Mouse (Mus musculus): Measurements from ENCODE around the gene Klk7. TPM values are rescaled to one million over a fixed set of nuclear protein-coding genes. Genes with fewer than 3 reads are reported as not detected.
A peak's percentile ranks its signal among the peaks of the same experiment; 100 is the strongest.

Gene Klk7
- polyA plus RNA-seq, 1 experiment from 2014 or later, result not detected

GRCm38 (mm10) chr7:43775311-43776057 is 35.6 kb upstream of the Klk7 start:
- no peak overlapping the region for H3K4me3 ChIP-seq (replicated peaks; ENCODE audit: low read length)
- no peaks in the 10 kb centered on the region for H3K36me3 ChIP-seq (ENCODE audit: control insufficient read depth, insufficient read depth)
- no peak for ATAC-seq
- no peak overlapping the region for H3K9ac ChIP-seq (replicated peaks; ENCODE audit: low read depth, low read length)
- H3K27me3 ChIP-seq (replicated peaks; ENCODE audit: control insufficient read depth, insufficient read depth, low read length), result no peaks in the 10 kb centered on the region
- H3K4me2 ChIP-seq (ENCODE audit: low read length), result no peak overlapping the region
- H3K4me1 ChIP-seq (replicated peaks; ENCODE audit: control insufficient read depth, insufficient read depth, low read length), result no peaks in the 10 kb centered on the region
- WGBS, result 43% methylated on average over 7 of the region's 7 CpGs
- no peak overlapping the region for H3K27ac ChIP-seq (ENCODE audit: low read length)
- no peaks in the 10 kb centered on the region for H3K9me3 ChIP-seq (ENCODE audit: control insufficient read depth, low read length)

GRCm38 (mm10) chr7:43776506-43776905 is 34.6 kb upstream of the Klk7 start:
- H3K4me2 ChIP-seq (ENCODE audit: low read length), result no peak overlapping the region

GRCm38 (mm10) chr7:43777423-43777822 is 33.7 kb upstream of the Klk7 start:
- Histone ChIP-seq H3K4me3 (replicated peaks; ENCODE audit: low read length) (no peak overlapping the region), H3K4me1 (replicated peaks; ENCODE audit: control insufficient read depth, insufficient read depth, low read length) (peaks cover 2% of the 10 kb centered on the region; the same call in 1 of the 2 replicates), H3K4me2 (ENCODE audit: low read length) (no peak overlapping the region), H3K9me3 (ENCODE audit: control insufficient read depth, low read length) (no peaks in the 10 kb centered on the region), H3K36me3 (ENCODE audit: control insufficient read depth, insufficient read depth) (no peaks in the 10 kb centered on the region), H3K27ac (ENCODE audit: low read length) (no peak overlapping the region), H3K9ac (replicated peaks; ENCODE audit: low read depth, low read length) (no peak overlapping the region), H3K27me3 (replicated peaks; ENCODE audit: control insufficient read depth, insufficient read depth, low read length) (no peaks in the 10 kb centered on the region)
- WGBS, result 87% methylated on average over 12 of the region's 12 CpGs
- no peak for ATAC-seq

More at GRCm38 (mm10) chr7:43776506-43776905, 34.6 kb upstream of the Klk7 start:
- Histone ChIP-seq H3K4me3 (replicated peaks; ENCODE audit: low read length) (no peak overlapping the region), H3K27ac (ENCODE audit: low read length) (no peak overlapping the region), H3K27me3 (replicated peaks; ENCODE audit: control insufficient read depth, insufficient read depth, low read length) (no peaks in the 10 kb centered on the region), H3K9ac (replicated peaks; ENCODE audit: low read depth, low read length) (no peak overlapping the region), H3K36me3 (ENCODE audit: control insufficient read depth, insufficient read depth) (no peaks in the 10 kb centered on the region), H3K4me1 (replicated peaks; ENCODE audit: control insufficient read depth, insufficient read depth, low read length) (no peaks in the 10 kb centered on the region), H3K9me3 (ENCODE audit: control insufficient read depth, low read length) (no peaks in the 10 kb centered on the region)
- 83% methylated on average over 5 of the region's 5 CpGs for WGBS
- ATAC-seq, result no peak

- Histone ChIP-seq H3K27me3 (replicated peaks; ENCODE audit: control insufficient read depth, insufficient read depth, low read length) (no peaks in the 10 kb centered on the region), H3K9ac (replicated peaks; ENCODE audit: low read depth, low read length) (no peak overlapping the region), H3K9me3 (ENCODE audit: control insufficient read depth, low read length) (no peaks in the 10 kb centered on the region), H3K4me3 (replicated peaks; ENCODE audit: low read length) (no peak overlapping the region), H3K4me1 (replicated peaks; ENCODE audit: control insufficient read depth, insufficient read depth, low read length) (peaks cover 5% of the 10 kb centered on the region; the same call in 1 of the 2 replicates), H3K4me2 (ENCODE audit: low read length) (no peak overlapping the region), H3K27ac (ENCODE audit: low read length) (no peak overlapping the region), H3K36me3 (ENCODE audit: control insufficient read depth, insufficient read depth) (no peaks in the 10 kb centered on the region)
- WGBS, result 92% methylated on average over 10 of the region's 10 CpGs
- no peak for ATAC-seq
Measured at GRCm38 (mm10) chr7:43778176-43778970, 32.7 kb upstream of the Klk7 start.

GRCm38 (mm10) chr7:43780241-43780640 is 30.9 kb upstream of the Klk7 start:
- Histone ChIP-seq H3K4me2 (ENCODE audit: low read length) (no peak overlapping the region), H3K4me1 (replicated peaks; ENCODE audit: control insufficient read depth, insufficient read depth, low read length) (peaks cover 5% of the 10 kb centered on the region; the same call in 1 of the 2 replicates), H3K27ac (ENCODE audit: low read length) (no peak overlapping the region), H3K27me3 (replicated peaks; ENCODE audit: control insufficient read depth, insufficient read depth, low read length) (no peaks in the 10 kb centered on the region), H3K4me3 (replicated peaks; ENCODE audit: low read length) (no peak overlapping the region), H3K36me3 (ENCODE audit: control insufficient read depth, insufficient read depth) (no peaks in the 10 kb centered on the region), H3K9ac (replicated peaks; ENCODE audit: low read depth, low read length) (no peak overlapping the region), H3K9me3 (ENCODE audit: control insufficient read depth, low read length) (no peaks in the 10 kb centered on the region)
- no peak for ATAC-seq
- WGBS, result 72% methylated on average over 6 of the region's 6 CpGs

GRCm38 (mm10) chr7:43780746-43781145 is 30.3 kb upstream of the Klk7 start, which contains the start of gene Klk10:
Gene Klk10 (plus strand): TSS chr7:43781035.
- no peak for ATAC-seq
- H3K4me1 ChIP-seq (replicated peaks; ENCODE audit: control insufficient read depth, insufficient read depth, low read length), result peaks cover 5% of the 10 kb centered on the region; the same call in 1 of the 2 replicates
- WGBS, result 49% methylated on average over 5 of the region's 5 CpGs
- no peak within 1 kb of the TSS for H3K4me3 ChIP-seq (replicated peaks; ENCODE audit: low read length)
- H3K36me3 ChIP-seq (ENCODE audit: control insufficient read depth, insufficient read depth), result no peaks in the 10 kb centered on the region
- no peak within 1 kb of the TSS for H3K9ac ChIP-seq (replicated peaks; ENCODE audit: low read depth, low read length)
- no peak within 1 kb of the TSS for H3K27ac ChIP-seq (ENCODE audit: low read length)
- no peaks in the 10 kb centered on the region for H3K9me3 ChIP-seq (ENCODE audit: control insufficient read depth, low read length)
- H3K27me3 ChIP-seq (replicated peaks; ENCODE audit: control insufficient read depth, insufficient read depth, low read length), result no peaks in the 10 kb centered on the region
- H3K4me2 ChIP-seq (ENCODE audit: low read length), result no peak within 1 kb of the TSS

- Histone ChIP-seq H3K4me3 (replicated peaks; ENCODE audit: low read length) (no peak overlapping the region), H3K9me3 (ENCODE audit: control insufficient read depth, low read length) (no peaks in the 10 kb centered on the region), H3K36me3 (ENCODE audit: control insufficient read depth, insufficient read depth) (no peaks in the 10 kb centered on the region), H3K4me2 (ENCODE audit: low read length) (no peak overlapping the region), H3K9ac (replicated peaks; ENCODE audit: low read depth, low read length) (no peak overlapping the region), H3K27ac (ENCODE audit: low read length) (no peak overlapping the region), H3K4me1 (replicated peaks; ENCODE audit: control insufficient read depth, insufficient read depth, low read length) (peaks cover 5% of the 10 kb centered on the region; the same call in 1 of the 2 replicates), H3K27me3 (replicated peaks; ENCODE audit: control insufficient read depth, insufficient read depth, low read length) (no peaks in the 10 kb centered on the region)
- 87% methylated on average over 11 of the region's 11 CpGs for WGBS
- no peak for ATAC-seq
Measured at GRCm38 (mm10) chr7:43781541-43781940, 29.6 kb upstream of the Klk7 start.

- peak overlapping the region; percentile 30 for H3K9ac ChIP-seq (replicated peaks; ENCODE audit: low read depth, low read length)
- H3K4me1 ChIP-seq (replicated peaks; ENCODE audit: control insufficient read depth, insufficient read depth, low read length), result peaks cover 5% of the 10 kb centered on the region; the same call in 1 of the 2 replicates
- peak; percentile 59 for ATAC-seq
- H3K4me3 ChIP-seq (replicated peaks; ENCODE audit: low read length), result peak overlapping the region; percentile 19
- H3K9me3 ChIP-seq (ENCODE audit: control insufficient read depth, low read length), result no peaks in the 10 kb centered on the region
- H3K36me3 ChIP-seq (ENCODE audit: control insufficient read depth, insufficient read depth), result no peaks in the 10 kb centered on the region
- WGBS, result 7% methylated on average over 36 of the region's 36 CpGs
- H3K27me3 ChIP-seq (replicated peaks; ENCODE audit: control insufficient read depth, insufficient read depth, low read length), result no peaks in the 10 kb centered on the region
- H3K27ac ChIP-seq (ENCODE audit: low read length), result no peak overlapping the region
- peak overlapping the region; percentile 45 for H3K4me2 ChIP-seq (ENCODE audit: low read length)
Measured at GRCm38 (mm10) chr7:43782275-43783265, 28.5 kb upstream of the Klk7 start.

Measured in forebrain, embryonic 16.5 days (tissue).